Mouse (Mus musculus) C2C12 (cell line): ENCODE measurements around the gene Fam89b. TPM values are rescaled to one million over a fixed set of nuclear protein-coding genes. Genes with fewer than 3 reads are reported as not detected.

Experiments used
- H3K27me3 ChIP-seq: one replicate; pipeline ENCODE4 v1.6.1; 2011; ENCODE audit not compliant: control insufficient read depth, insufficient read depth, insufficient read length
- H3K36me3 ChIP-seq: one replicate; pipeline ENCODE4 v1.6.1; 2011; ENCODE audit not compliant: control insufficient read depth, insufficient read depth
- H3K4me3 ChIP-seq: one replicate; pipeline ENCODE4 v1.5.1; 2011; ENCODE audit warnings: mild to moderate bottlenecking, control low read depth; ENCODE audit not compliant: poor library complexity, insufficient read depth, severe bottlenecking
- H3K79me2 ChIP-seq: one replicate; pipeline ENCODE4 v1.6.1; 2011; ENCODE audit not compliant: control insufficient read depth, insufficient read depth
- H3K79me3 ChIP-seq: one replicate; pipeline ENCODE4 v1.6.1; 2011; ENCODE audit warnings: low read depth, control low read depth
- H3ac ChIP-seq: one replicate; pipeline ENCODE3; 2011; ENCODE audit warnings: low read depth; ENCODE audit not compliant: control insufficient read depth, insufficient read length
- CEBPB ChIP-seq: IDR thresholded peaks from one replicate; pipeline ENCODE4 v1.6.1; 2011; ENCODE audit warnings: low read depth, mild to moderate bottlenecking, control low read depth, moderate library complexity
- CTCF ChIP-seq: IDR thresholded peaks from one replicate; pipeline ENCODE4 v1.5.1; 2011; ENCODE audit not compliant: control insufficient read depth, insufficient read depth, insufficient read length
- FOSL1 ChIP-seq: IDR thresholded peaks from one replicate; pipeline ENCODE4 v1.8.0; 2011; ENCODE audit warnings: mild to moderate bottlenecking, low read length; ENCODE audit not compliant: poor library complexity, insufficient read depth, severe bottlenecking
- MAX ChIP-seq: IDR thresholded peaks from one replicate; pipeline ENCODE4 v1.6.1; 2011; ENCODE audit warnings: mild to moderate bottlenecking, control low read depth
- MYOD1 ChIP-seq: IDR thresholded peaks from one replicate; pipeline ENCODE4 v1.6.1; 2011; ENCODE audit warnings: low read depth; ENCODE audit not compliant: control insufficient read depth, insufficient read length
- MYOG ChIP-seq: IDR thresholded peaks from one replicate; pipeline ENCODE4 v1.6.1; 2011; ENCODE audit not compliant: control insufficient read depth, insufficient read length; ENCODE audit errors: extremely low read depth
- USF1 ChIP-seq: IDR thresholded peaks from one replicate; pipeline ENCODE4 v1.6.1; 2011; ENCODE audit warnings: low read depth, mild to moderate bottlenecking, control low read depth, moderate library complexity
- polyA plus RNA-seq: library from polyadenylated mRNA; unstranded; fragments of >200 nt; fragmentation: generic; extraction: Trizol; gene quantifications from one replicate; pipeline ENCODE4 v1.2.1, GENCODE M21; 2012; ENCODE audit warnings: missing spikeins

Gene Fam89b
- polyA plus RNA-seq, 1 experiment: 129 TPM

- Histone ChIP-seq H3K27me3 (no peaks in the 10 kb centered on the region), H3K4me3 (no peak overlapping the region), H3K79me3 (peaks cover 29% of the 10 kb centered on the region), H3K79me2 (peaks cover 42% of the 10 kb centered on the region), H3K36me3 (peaks cover 69% of the 10 kb centered on the region), H3ac (no peak overlapping the region)
- no peak for TF ChIP-seq MYOG
- TF ChIP-seq MAX: no peak
- TF ChIP-seq MYOD1: no peak
- TF ChIP-seq CTCF: no peak
- TF ChIP-seq USF1: no peak
- no peak for TF ChIP-seq FOSL1
- TF ChIP-seq CEBPB: no peak
These were observed 37.8 kb upstream of the Fam89b start for GRCm38 (mm10) chr19:5767271-5767670.

- Histone ChIP-seq H3ac (no peak overlapping the region), H3K4me3 (no peak overlapping the region), H3K79me2 (peaks cover 12% of the 10 kb centered on the region), H3K27me3 (no peaks in the 10 kb centered on the region), H3K79me3 (peaks cover 8% of the 10 kb centered on the region), H3K36me3 (peaks cover 96% of the 10 kb centered on the region)
- TF ChIP-seq CEBPB: no peak
- TF ChIP-seq MYOD1: no peak
- TF ChIP-seq MAX: no peak
- TF ChIP-seq FOSL1: no peak
- TF ChIP-seq MYOG: no peak
- TF ChIP-seq CTCF: no peak
- no peak for TF ChIP-seq USF1
These were observed 33.7 kb upstream of the Fam89b start for GRCm38 (mm10) chr19:5763163-5763562.

GRCm38 (mm10) chr19:5758878-5759403 is 29.5 kb upstream of the Fam89b start:
- H3K27me3 ChIP-seq: no peaks in the 10 kb centered on the region
- H3K4me3 ChIP-seq: no peak overlapping the region
- H3ac ChIP-seq: no peak overlapping the region
- TF ChIP-seq MAX (no peak), MYOG (no peak), MYOD1 (no peak), FOSL1 (no peak), USF1 (no peak), CEBPB (no peak), CTCF (no peak)
- no peaks in the 10 kb centered on the region for H3K79me2 ChIP-seq
- peaks cover 1% of the 10 kb centered on the region for H3K79me3 ChIP-seq
- peaks cover 76% of the 10 kb centered on the region for H3K36me3 ChIP-seq

- no peak for TF ChIP-seq CTCF
- Histone ChIP-seq H3K79me2 (no peaks in the 10 kb centered on the region), H3ac (no peak overlapping the region), H3K36me3 (peaks cover 77% of the 10 kb centered on the region), H3K4me3 (no peak overlapping the region), H3K79me3 (no peaks in the 10 kb centered on the region), H3K27me3 (no peaks in the 10 kb centered on the region)
These were observed 27.7 kb upstream of the Fam89b start for GRCm38 (mm10) chr19:5756991-5757636.

GRCm38 (mm10) chr19:5756321-5756985 is 27.0 kb upstream of the Fam89b start:
- H3K79me2 ChIP-seq: no peaks in the 10 kb centered on the region
- H3K4me3 ChIP-seq: no peak overlapping the region
- no peaks in the 10 kb centered on the region for H3K79me3 ChIP-seq
- no peak overlapping the region for H3ac ChIP-seq
- H3K27me3 ChIP-seq: no peaks in the 10 kb centered on the region
- H3K36me3 ChIP-seq: peaks cover 77% of the 10 kb centered on the region
- no peak for TF ChIP-seq MYOD1
- no peak for TF ChIP-seq MYOG
- TF ChIP-seq CEBPB: no peak
- no peak for TF ChIP-seq FOSL1
- TF ChIP-seq MAX: no peak

- Histone ChIP-seq H3ac (no peak overlapping the region), H3K4me3 (no peak overlapping the region), H3K79me2 (no peaks in the 10 kb centered on the region), H3K36me3 (peaks cover 60% of the 10 kb centered on the region), H3K27me3 (no peaks in the 10 kb centered on the region), H3K79me3 (no peaks in the 10 kb centered on the region)
- TF ChIP-seq MYOD1 (no peak), MYOG (no peak), FOSL1 (no peak), CEBPB (no peak), CTCF (no peak), MAX (no peak), USF1 (no peak)
These were observed 22.3 kb upstream of the Fam89b start for GRCm38 (mm10) chr19:5751742-5752141.
